Mouse (Mus musculus): ENCODE measurements around the gene Wnt9a.

GRCm38 (mm10) chr11:59332938-59333337 is 26.2 kb downstream of the Wnt9a start:
- TF ChIP-seq GATA1 (IDR thresholded peaks at IDR 0.05; ENCODE audit: low read length) (no peak), TAL1 (IDR thresholded peaks at IDR 0.05; ENCODE audit: low read length) (no peak)

Measured in erythroblast, embryonic 14.5 days (primary cell).